Mouse (Mus musculus): ENCODE data around the gene Extl1.
"Not testable (repeated sequence)": the region's sequence is repeated elsewhere in the genome, so short reads cannot be mapped to it uniquely, and the experiment has no call there.

Extl1 gene

GRCm38 (mm10) chr4:134352261-134352707, 31.4 kb downstream of the Extl1 start:
- in situ Hi-C loops (cut with MseI, MboI) = no loop called here

GRCm38 (mm10) chr4:134351329-134352260, 32.1 kb downstream of the Extl1 start:
- in situ Hi-C loops (cut with MseI, MboI) = no loop called here

DNA sequence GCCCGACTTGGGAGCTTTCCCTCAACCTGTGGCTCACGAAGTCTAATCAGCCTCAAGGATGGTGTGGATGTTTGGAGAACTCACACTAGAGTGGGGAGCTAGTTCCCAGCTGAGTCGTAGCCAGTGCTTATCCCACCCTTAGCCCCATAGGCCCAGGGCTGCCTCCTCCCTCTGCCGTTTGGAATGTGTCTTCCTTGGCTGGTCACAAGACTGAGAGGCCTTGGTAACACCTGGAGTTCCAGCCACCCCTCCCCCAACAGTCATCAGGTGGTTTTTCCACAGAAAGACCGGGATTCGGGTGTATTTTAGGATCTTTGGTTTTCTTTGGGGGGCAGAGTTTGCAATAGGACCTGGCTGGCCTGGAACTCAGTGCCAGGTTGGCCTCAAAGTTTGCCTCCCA, 33.0 kb downstream of the Extl1 start:
- in situ Hi-C loops (cut with MseI, MboI) = no loop called here

DNA sequence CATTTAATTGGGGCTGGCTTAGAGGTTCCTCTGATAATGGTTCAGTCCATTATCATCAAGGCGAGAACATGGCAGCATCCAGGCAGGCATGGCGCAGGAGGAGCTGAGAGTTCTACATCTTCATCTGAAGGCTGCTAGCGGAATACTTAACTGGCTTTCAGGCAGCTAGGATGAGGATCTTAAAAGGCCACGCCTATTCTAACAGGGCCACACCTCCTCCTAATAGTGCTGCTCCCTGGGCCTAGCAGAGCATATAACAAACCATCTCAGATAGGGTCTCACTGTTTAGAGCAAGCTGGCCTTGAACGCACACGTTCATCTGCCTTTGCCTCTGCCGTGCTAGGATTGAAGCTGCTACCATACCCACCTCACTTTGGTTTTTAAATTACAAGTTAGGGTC, 33.8 kb downstream of the Extl1 start:
- in situ Hi-C loops (cut with MseI, MboI) = no loop called here

GRCm38 (mm10) chr4:134348545-134348944, 35.1 kb downstream of the Extl1 start:
- in situ Hi-C loops (cut with MseI, MboI) = no loop called here

DNA sequence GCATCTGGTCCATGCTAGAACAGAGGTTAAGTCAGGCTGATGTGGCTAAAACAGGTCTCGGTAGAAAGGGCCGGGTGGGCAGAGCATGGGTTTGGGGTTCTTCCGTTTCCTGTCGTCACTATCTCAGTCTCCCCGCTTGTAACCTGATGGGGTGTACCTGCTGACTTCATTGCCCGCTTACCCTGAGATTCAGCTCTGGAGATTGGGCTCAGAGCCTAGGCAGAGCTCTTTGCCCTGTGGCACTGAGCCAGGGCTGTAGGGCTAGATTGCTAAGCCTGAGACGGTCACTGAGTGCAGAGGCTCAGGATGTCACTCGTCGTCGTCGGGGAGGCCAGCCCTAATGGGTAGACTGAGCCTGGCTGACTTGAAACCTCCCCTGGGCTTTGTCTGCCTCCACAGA, 35.6 kb downstream of the Extl1 start:
- in situ Hi-C loops (cut with MseI, MboI) = no loop called here

- in situ Hi-C loops (cut with MseI, MboI) = no loop called here
These were observed 37.8 kb downstream of the Extl1 start for GRCm38 (mm10) chr4:134345802-134346201.

GRCm38 (mm10) chr4:134344620-134345019, 39.0 kb downstream of the Extl1 start:
- in situ Hi-C loops (cut with MseI, MboI) = no loop called here

- in situ Hi-C loops (cut with MseI, MboI) = no loop called here
These were observed 40.3 kb downstream of the Extl1 start, which contains the start of gene Slc30a2 for GRCm38 (mm10) chr4:134343071-134344031. Gene Slc30a2 (plus strand): TSS chr4:134343181.

GRCm38 (mm10) chr4:134342213-134342779, 41.4 kb downstream of the Extl1 start:
- in situ Hi-C loops (cut with MseI, MboI) = no loop called here

- in situ Hi-C loops (cut with MseI, MboI) = not testable (repeated sequence)
These were observed 42.4 kb downstream of the Extl1 start for GRCm38 (mm10) chr4:134341231-134341630.

- in situ Hi-C loops (cut with MseI, MboI) = no loop called here
These were observed 53.4 kb downstream of the Extl1 start for GRCm38 (mm10) chr4:134330281-134330680.

DNA sequence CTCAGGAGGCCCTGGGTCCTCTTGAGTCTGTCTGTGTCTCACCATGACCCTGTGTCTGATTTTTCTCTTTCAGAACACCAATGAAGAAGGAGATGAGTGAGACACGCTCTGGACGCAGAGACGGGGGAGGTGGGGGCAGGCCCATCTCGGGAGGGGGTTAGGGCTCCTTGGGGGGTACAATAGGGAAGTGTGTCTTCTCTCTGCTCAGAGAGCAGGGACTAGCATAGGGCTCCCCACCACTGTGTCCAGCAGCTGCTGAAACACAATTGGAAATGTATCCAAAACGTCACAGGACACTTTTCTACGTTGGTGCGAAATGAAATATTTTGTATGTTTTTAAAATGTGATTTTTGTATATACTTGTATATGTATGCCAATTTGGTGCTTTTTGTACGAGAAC, 54.8 kb downstream of the Extl1 start:
- in situ Hi-C loops (cut with MseI, MboI) = no loop called here

- in situ Hi-C loops (cut with MseI, MboI) = no loop called here
These were observed 55.5 kb downstream of the Extl1 start for GRCm38 (mm10) chr4:134328151-134328550.

- in situ Hi-C loops (cut with MseI, MboI) = no loop called here
These were observed 56.7 kb downstream of the Extl1 start for GRCm38 (mm10) chr4:134326859-134327530.

DNA sequence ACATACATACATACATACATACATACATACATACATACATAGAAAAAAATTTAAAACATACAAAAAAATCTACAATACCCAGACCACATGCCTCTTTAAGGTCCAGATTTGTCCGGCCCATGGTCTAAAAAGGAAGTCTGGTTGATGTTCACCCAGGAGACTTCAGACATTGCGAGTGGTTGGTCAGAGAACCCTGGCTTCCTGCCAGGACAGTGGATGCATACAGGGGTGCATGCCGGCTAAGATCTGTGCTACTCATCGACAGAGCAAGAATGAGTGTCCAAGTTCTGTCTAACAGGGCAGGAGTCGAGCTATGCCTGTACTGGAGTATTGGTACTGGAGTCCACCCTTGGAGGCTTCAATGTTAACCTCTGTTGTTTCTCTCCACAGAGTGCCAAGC, 59.0 kb downstream of the Extl1 start:
- in situ Hi-C loops (cut with MseI, MboI) = no loop called here

GRCm38 (mm10) chr4:134321524-134321923, 62.1 kb downstream of the Extl1 start:
- in situ Hi-C loops (cut with MseI, MboI) = no loop called here

DNA sequence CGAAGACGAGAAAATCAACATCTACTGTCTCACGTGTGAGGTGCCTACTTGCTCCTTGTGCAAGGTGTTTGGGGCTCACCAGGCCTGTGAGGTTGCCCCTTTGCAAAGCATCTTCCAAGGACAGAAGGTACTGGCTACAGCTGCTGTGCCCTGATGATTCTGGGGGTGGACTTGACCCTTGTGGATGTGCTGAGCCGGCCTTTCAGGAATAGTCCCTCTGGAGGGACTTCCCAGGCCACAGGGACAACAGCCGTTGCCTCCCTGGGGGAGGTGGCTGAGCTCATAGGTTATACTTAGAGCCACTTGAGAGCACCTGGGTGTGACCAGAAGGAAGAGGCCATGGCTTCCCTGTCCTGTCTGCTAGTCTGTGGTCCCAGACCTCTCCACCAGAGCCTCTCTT, 64.0 kb downstream of the Extl1 start:
- in situ Hi-C loops (cut with MseI, MboI) = loop anchor here in 1 of 2 experiments (10.0 kb wide), 1 partner anchor 155 kb away; no protein-coding TSS in a partner anchor

DNA sequence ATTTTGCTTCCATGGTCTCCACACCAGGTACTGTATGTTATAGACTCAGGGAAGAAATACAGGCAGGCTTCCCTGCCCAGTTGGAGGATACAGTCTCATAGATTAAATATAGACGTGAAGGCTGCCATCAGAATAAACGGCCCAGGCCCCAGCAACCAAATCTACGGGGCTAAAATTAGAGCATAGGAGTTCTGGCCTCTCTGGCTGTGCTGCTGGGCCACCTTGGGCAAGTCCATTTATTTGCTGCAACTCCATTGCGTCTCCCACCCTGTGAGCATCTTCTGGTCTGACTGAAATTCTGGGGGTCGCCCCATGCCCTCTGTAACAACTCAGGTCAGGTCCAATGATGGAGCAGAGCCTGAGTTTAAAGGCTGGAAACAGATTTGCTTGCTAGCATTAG, 64.6 kb downstream of the Extl1 start:
- in situ Hi-C loops (cut with MseI, MboI) = loop anchor here in 1 of 2 experiments (10.0 kb wide), 1 partner anchor 156 kb away; no protein-coding TSS in a partner anchor

DNA sequence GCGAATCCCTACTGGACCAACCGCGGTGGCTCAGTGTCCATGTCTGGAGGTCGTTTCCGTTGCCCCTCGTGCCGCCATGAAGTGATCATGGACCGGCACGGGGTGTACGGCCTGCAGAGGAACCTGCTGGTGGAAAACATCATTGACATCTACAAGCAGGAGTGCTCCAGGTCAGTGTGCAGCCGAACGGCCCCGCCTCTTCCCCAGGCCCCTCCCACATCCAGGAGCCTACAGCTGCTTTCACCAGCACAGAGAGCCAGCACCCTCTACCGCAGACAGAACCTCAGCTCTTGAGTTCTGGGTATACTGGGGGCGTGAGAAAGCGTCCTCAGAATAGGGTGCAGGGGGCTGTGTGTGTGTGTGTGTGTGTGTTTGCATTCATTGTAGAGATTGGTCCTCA, 67.3 kb downstream of the Extl1 start:
- in situ Hi-C loops (cut with MseI, MboI) = loop anchor here in 1 of 2 experiments (10.0 kb wide), 1 partner anchor 158 kb away; no protein-coding TSS in a partner anchor

DNA sequence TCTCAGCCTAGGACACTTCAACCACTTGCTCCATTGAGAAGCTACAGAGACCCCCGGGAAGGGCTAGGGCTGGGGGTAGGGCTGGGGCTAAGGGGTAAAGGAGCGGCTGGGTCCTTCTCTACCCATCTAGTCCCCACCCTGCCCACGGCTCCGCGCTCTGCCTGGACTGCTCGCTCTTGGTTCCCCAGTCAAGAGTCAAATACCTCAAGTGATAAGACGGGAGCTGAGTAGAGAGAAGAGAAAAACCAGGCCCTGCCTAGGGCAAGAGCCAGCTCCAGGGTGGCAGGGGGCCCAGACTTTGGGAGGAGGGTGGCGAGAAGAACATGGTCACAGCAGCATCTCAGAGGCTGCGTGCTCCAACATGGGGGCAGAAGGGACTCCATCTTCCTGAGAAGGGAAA, 68.2 kb downstream of the Extl1 start:
- in situ Hi-C loops (cut with MseI, MboI) = loop anchor here in 1 of 2 experiments (10.0 kb wide), 1 partner anchor 159 kb away; no protein-coding TSS in a partner anchor
